Mouse (Mus musculus): ENCODE measurements at regions not wholly inside any gene's neighbourhood (a gene's known extent, or its start where the extent isn't known, plus 50 kb on each side); places are given as distances from the start of the nearest gene placed in this dataset.

DNA sequence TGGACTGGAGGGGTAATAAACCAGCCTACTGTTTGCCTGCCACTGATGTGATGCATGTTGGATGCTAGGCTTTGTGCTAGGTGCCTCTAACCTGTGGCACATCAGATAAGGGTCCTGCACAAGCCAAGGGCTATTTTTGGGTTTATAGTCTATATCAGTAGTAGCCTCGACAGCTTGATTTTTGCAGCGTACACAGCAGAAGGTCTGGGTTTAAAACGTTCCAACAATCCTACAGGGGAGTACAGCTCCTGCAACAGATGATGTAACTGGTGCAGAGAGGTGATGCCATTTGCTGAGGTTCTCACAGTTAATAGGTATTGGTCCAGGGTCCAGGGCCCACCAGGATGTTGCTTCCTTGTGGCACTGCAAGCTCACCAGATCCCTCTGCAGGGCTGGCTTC, 63.9 kb upstream of the Ldlrad3 start:
- DNase-seq (ENCODE audit: low spot score) = no peak

GRCm38 (mm10) chr2:102246484-102246883, 60.3 kb upstream of the Ldlrad3 start:
- no peaks in the 10 kb centered on the region for H3K27me3 ChIP-seq (ENCODE audit: insufficient read depth, low read length)
- ATAC-seq = no peak
- no peak overlapping the region for H3K27ac ChIP-seq
- DNase-seq (ENCODE audit: low spot score) = no peak
- H3K9ac ChIP-seq (replicated peaks; ENCODE audit: low read length) = no peak overlapping the region
- WGBS = 61% methylated on average over 2 of the region's 2 CpGs
- H3K4me1 ChIP-seq (ENCODE audit: insufficient read depth, low read length) = no peaks in the 10 kb centered on the region
- no peak overlapping the region for H3K4me2 ChIP-seq (ENCODE audit: low read depth, low read length)
- no peaks in the 10 kb centered on the region for H3K36me3 ChIP-seq (ENCODE audit: insufficient read depth, low read length)
- peak; percentile 23; the same call in 1 of the 2 replicates for TF ChIP-seq CTCF (IDR thresholded peaks at IDR 0.05; ENCODE audit: low read depth)
- no peak overlapping the region for H3K4me3 ChIP-seq (ENCODE audit: low read length)
- H3K9me3 ChIP-seq (ENCODE audit: low read length) = no peaks in the 10 kb centered on the region

More for the DNA sequence above, 63.9 kb upstream of the Ldlrad3 start:
- Histone ChIP-seq H3K4me3 (ENCODE audit: low read length) (no peak overlapping the region), H3K27ac (no peak overlapping the region), H3K9ac (replicated peaks; ENCODE audit: low read length) (no peak overlapping the region), H3K4me2 (ENCODE audit: low read depth, low read length) (no peak overlapping the region), H3K27me3 (ENCODE audit: insufficient read depth, low read length) (no peaks in the 10 kb centered on the region), H3K9me3 (ENCODE audit: low read length) (no peaks in the 10 kb centered on the region), H3K4me1 (ENCODE audit: insufficient read depth, low read length) (no peaks in the 10 kb centered on the region; the same call in 1 of the 2 replicates), H3K36me3 (ENCODE audit: insufficient read depth, low read length) (no peaks in the 10 kb centered on the region)
- TF ChIP-seq CTCF (IDR thresholded peaks at IDR 0.05; ENCODE audit: low read depth) = no peak
- ATAC-seq = no peak
- WGBS = 87% methylated on average over 3 of the region's 3 CpGs

DNA sequence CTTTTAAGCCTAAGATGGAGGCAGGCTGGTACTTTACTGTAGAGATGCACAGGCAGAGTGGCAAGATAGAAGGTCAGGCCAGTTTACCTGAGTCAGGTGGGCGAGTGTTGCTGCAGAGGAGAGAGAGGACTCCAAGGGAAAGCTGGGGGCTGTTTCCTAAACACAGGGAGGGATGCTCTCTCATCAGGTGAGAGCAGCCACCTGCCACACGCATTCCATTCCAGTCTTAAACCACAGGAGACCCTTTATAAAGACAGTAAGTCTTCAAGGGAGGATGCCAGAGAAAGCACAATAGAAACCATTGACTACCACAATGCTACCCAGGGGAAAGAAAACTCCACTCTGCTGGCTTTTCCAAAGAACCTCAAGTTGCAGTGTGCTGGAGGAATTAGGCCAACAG, 58.3 kb upstream of the Ldlrad3 start:
- Histone ChIP-seq H3K9ac (replicated peaks; ENCODE audit: low read length) (no peak overlapping the region), H3K4me2 (ENCODE audit: low read depth, low read length) (no peak overlapping the region), H3K27me3 (ENCODE audit: insufficient read depth, low read length) (no peaks in the 10 kb centered on the region), H3K4me1 (ENCODE audit: insufficient read depth, low read length) (no peaks in the 10 kb centered on the region), H3K9me3 (ENCODE audit: low read length) (no peaks in the 10 kb centered on the region), H3K27ac (no peak overlapping the region), H3K36me3 (ENCODE audit: insufficient read depth, low read length) (no peaks in the 10 kb centered on the region), H3K4me3 (ENCODE audit: low read length) (no peak overlapping the region)
- no peak for ATAC-seq
- no peak for DNase-seq (ENCODE audit: low spot score)
- WGBS = 54% methylated on average over 2 of the region's 2 CpGs
- no peak for TF ChIP-seq CTCF (IDR thresholded peaks at IDR 0.05; ENCODE audit: low read depth)

DNA sequence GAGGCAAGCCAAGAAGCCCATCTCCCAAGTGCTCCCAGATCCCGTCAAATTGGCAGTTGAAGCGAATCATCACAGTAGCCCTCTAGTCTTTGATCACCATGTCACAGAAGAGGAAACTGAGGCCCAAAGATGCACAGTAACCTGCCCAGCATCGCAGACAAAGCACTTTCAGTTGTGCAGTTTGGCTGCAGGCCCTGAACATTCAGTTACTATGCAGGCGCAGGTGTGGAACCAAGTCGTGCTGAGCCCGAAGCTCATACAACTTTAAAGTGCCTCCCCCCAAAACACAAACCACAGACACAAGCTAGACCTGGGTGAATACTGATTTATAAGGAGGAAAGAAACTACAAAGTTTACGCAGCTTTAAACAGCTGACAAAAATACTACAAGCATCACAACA, 55.4 kb upstream of the Ldlrad3 start:
- H3K27me3 ChIP-seq (ENCODE audit: insufficient read depth, low read length) = no peaks in the 10 kb centered on the region
- no peak overlapping the region for H3K9ac ChIP-seq (replicated peaks; ENCODE audit: low read length)
- H3K4me1 ChIP-seq (ENCODE audit: insufficient read depth, low read length) = no peaks in the 10 kb centered on the region
- H3K4me2 ChIP-seq (ENCODE audit: low read depth, low read length) = no peak overlapping the region
- H3K27ac ChIP-seq = no peak overlapping the region
- H3K36me3 ChIP-seq (ENCODE audit: insufficient read depth, low read length) = no peaks in the 10 kb centered on the region
- no peaks in the 10 kb centered on the region for H3K9me3 ChIP-seq (ENCODE audit: low read length)
- no peak overlapping the region for H3K4me3 ChIP-seq (ENCODE audit: low read length)
- 75% methylated on average over 7 of the region's 7 CpGs for WGBS
- ATAC-seq (no peak), DNase-seq (ENCODE audit: low spot score) (no peak)
- no peak for TF ChIP-seq CTCF (IDR thresholded peaks at IDR 0.05; ENCODE audit: low read depth)

DNA sequence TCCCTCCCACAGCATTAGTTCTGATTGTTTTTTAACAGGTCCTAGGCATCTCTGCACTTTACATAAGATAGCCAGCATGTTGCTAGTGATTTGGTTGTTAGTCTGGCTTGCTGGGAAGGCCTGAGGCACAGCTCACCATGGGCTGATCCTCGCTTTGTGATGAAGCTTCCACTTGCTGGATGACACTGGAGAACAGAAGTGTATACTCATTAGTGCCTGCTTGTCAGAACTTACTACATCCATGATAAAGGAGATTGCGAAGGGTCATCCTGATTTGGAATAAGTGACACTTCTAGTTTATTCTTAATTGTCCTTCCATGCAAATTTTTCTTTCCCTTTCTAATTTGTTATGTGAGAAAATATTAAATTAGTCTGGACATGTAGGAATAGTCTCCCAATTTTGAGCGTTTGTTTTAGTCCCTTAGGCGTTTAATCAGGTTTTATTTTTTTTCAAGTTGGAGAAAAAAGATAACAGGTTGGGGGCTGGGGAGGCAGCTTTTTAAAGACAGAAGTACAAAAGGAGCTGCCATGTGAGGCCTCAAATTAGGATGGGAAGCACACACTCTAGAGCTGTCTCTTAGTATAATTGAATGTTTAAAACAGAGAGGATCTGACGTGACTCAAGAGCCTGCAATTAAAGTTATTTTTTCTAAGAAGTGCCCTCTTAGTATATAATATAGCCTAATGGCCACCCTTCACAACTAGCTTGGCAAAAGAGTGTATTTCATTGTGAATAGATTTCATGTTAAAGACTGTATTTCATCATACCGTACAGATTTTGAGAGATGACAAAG, 53.7 kb upstream of the Ldlrad3 start:
- 74% methylated on average over 6 of the region's 6 CpGs for WGBS
- no peaks in the 10 kb centered on the region for H3K9me3 ChIP-seq (ENCODE audit: low read length)
- no peaks in the 10 kb centered on the region for H3K36me3 ChIP-seq (ENCODE audit: insufficient read depth, low read length)
- H3K4me3 ChIP-seq (ENCODE audit: low read length) = no peak overlapping the region
- H3K27me3 ChIP-seq (ENCODE audit: insufficient read depth, low read length) = no peaks in the 10 kb centered on the region
- no peaks in the 10 kb centered on the region for H3K4me1 ChIP-seq (ENCODE audit: insufficient read depth, low read length)
- H3K9ac ChIP-seq (replicated peaks; ENCODE audit: low read length) = no peak overlapping the region
- DNase-seq (ENCODE audit: low spot score) = no peak
- no peak for TF ChIP-seq CTCF (IDR thresholded peaks at IDR 0.05; ENCODE audit: low read depth)
- no peak for ATAC-seq
- no peak overlapping the region for H3K27ac ChIP-seq
- H3K4me2 ChIP-seq (ENCODE audit: low read depth, low read length) = no peak overlapping the region
